ENCODE assay signal across 9 mouse cellular contexts in the genomic region with DNA sequence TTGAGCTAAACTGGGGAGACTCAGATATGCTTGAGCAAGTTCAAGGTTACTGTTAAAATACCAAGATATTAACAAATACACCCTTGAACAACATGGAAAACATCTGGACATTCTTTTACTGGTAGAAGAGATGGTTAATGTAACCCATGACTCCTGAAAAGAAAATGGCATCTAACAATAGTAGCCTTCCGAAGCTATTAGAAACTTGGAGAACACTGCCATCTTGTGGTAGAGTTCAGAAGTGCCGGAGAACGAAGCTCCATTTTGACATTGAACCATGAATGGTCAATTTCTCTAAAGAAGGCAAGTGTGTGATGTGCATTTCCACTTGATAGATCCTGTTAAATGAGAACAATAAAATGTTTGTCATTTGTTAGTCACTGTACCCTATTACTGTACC. TPM values are rescaled to one million over a fixed set of nuclear protein-coding genes. Genes with fewer than 3 reads are reported as not detected.
DNase-seq lines count a peak whose midpoint lies in the region; ATAC-seq and TF ChIP-seq lines count a peak whose summit lies in the region.
"Had no signal": no experiment of that assay in that cellular context is flagged by ENCODE, and none has a peak within 500 bp of the region (broad histone marks: within the 10 kb centered on the region; RNA-seq: fewer than 3 reads in every experiment).

No protein-coding gene starts in this region.

- peak; percentile 27 for DNase-seq in kidney, adult 2 months
- DNase-seq in MN1 (ENCODE audit: low spot score): peak; percentile 27
- peak; percentile 32 to 59 for DNase-seq in cerebellum, postnatal 25 days
- DNase-seq in layer of hippocampus, postnatal 36 days: peak; percentile 4 to 16
- DNase-seq in ovary, adult 18-20 months (ENCODE audit: low spot score): no peak

- H3K9me3 ChIP-seq in kidney, embryonic 15.5 days (replicated peaks): no peaks in the 10 kb centered on the region
- H3K9me3 ChIP-seq in neural tube, embryonic 12.5 days: no peaks in the 10 kb centered on the region

- H3K9ac ChIP-seq in kidney, embryonic 15.5 days: no peak overlapping the region
- no peak overlapping the region for H3K9ac ChIP-seq in neural tube, embryonic 12.5 days

- H3K36me3 ChIP-seq in kidney, adult 2 months (ENCODE audit: control insufficient read depth, insufficient read depth, low read length): no peaks in the 10 kb centered on the region
- no peaks in the 10 kb centered on the region for H3K36me3 ChIP-seq in kidney, embryonic 15.5 days
- no peaks in the 10 kb centered on the region for H3K36me3 ChIP-seq in neural tube, embryonic 12.5 days

- no peak for TF ChIP-seq POLR2A in kidney, adult 2 months (IDR thresholded peaks at IDR 0.05; ENCODE audit: low read depth, low read length)

- H3K4me2 ChIP-seq in kidney, embryonic 15.5 days: no peak overlapping the region
- no peak overlapping the region for H3K4me2 ChIP-seq in neural tube, embryonic 12.5 days (replicated peaks)

- H3K4me1 ChIP-seq in kidney, adult 2 months (ENCODE audit: control insufficient read depth, insufficient read depth, low read length): no peaks in the 10 kb centered on the region
- no peaks in the 10 kb centered on the region for H3K4me1 ChIP-seq in kidney, embryonic 15.5 days
- no peaks in the 10 kb centered on the region for H3K4me1 ChIP-seq in neural tube, embryonic 12.5 days

- no peaks in the 10 kb centered on the region for H3K27me3 ChIP-seq in kidney, adult 2 months (replicated peaks; ENCODE audit: control insufficient read depth, insufficient read depth, low read length)
- peaks cover 40% of the 10 kb centered on the region for H3K27me3 ChIP-seq in kidney, embryonic 15.5 days
- H3K27me3 ChIP-seq in neural tube, embryonic 12.5 days (replicated peaks): no peaks in the 10 kb centered on the region

- ATAC-seq in kidney, embryonic 15.5 days (replicated peaks; ENCODE audit: low FRiP score): no peak
- peak; percentile 61 for ATAC-seq in granulocyte monocyte progenitor cell, adult 5-6 weeks (replicated peaks; ENCODE audit: poor library complexity, severe bottlenecking)
- peak; percentile 41 for ATAC-seq in neural tube, embryonic 12.5 days (ENCODE audit: low FRiP score, low read depth)

- H3K27ac ChIP-seq in kidney, adult 2 months (ENCODE audit: insufficient read depth, low read depth, low read length): no peak overlapping the region
- no peak overlapping the region for H3K27ac ChIP-seq in kidney, embryonic 15.5 days
- no peak overlapping the region for H3K27ac ChIP-seq in neural tube, embryonic 12.5 days

- WGBS in kidney, adult 2 months: 1% methylated on average over 3 of the region's 3 CpGs
- 7% methylated on average over 3 of the region's 3 CpGs for WGBS in kidney, embryonic 15.5 days
- 10% methylated on average over 3 of the region's 3 CpGs for WGBS in neural tube, embryonic 12.5 days

- H3K4me3 ChIP-seq in kidney, adult 2 months (ENCODE audit: insufficient read depth, low read depth, low read length): no peak overlapping the region
- H3K4me3 ChIP-seq in kidney, embryonic 15.5 days (replicated peaks): no peak overlapping the region
- no peak overlapping the region for H3K4me3 ChIP-seq in neural tube, embryonic 12.5 days
- H3K4me3 ChIP-seq: erythroblast, embryonic 14.5 days had no signal

- 0 out of 2 replicates have a peak, but pooled peaks have one; percentile 13 for TF ChIP-seq CTCF in kidney, adult 2 months (conservative IDR thresholded peaks at IDR 0.05; ENCODE audit: insufficient read depth, insufficient read length, low read depth, low read length)

RNA-seq across cellular contexts. Expression of a gene that starts 50.5 kb away (rescaled TPM):
- 5.3 and 7.9 TPM in 2 replicates for polyA plus RNA-seq in kidney, adult 2 months (2012; rRNA removed)
- 2.1 and 3.0 TPM in 2 replicates for polyA plus RNA-seq in kidney, embryonic 15.5 days (2015; fragmentation: Nextera tagmentation; extraction: Ambion mirVana)
- not detected in 2 replicates for total RNA-seq in granulocyte monocyte progenitor cell, adult 5-6 weeks (2014; fragmentation: Nextera tagmentation)
- not detected in 2 replicates for total RNA-seq in granulocyte monocyte progenitor cell, adult 5-6 weeks (2017)
- 1 to 10 TPM; 3.3 to 4.0 TPM for total RNA-seq in layer of hippocampus, postnatal 36 days (2021)
- 2.3 and 3.0 TPM in 2 replicates for polyA plus RNA-seq in neural tube, embryonic 12.5 days (2016; fragmentation: Nextera tagmentation; extraction: Ambion mirVana)
- polyA plus RNA-seq: erythroblast, embryonic 14.5 days had no signal
